Comparison of ENCODE assay signal across 7 mouse cellular contexts in the genomic region with DNA sequence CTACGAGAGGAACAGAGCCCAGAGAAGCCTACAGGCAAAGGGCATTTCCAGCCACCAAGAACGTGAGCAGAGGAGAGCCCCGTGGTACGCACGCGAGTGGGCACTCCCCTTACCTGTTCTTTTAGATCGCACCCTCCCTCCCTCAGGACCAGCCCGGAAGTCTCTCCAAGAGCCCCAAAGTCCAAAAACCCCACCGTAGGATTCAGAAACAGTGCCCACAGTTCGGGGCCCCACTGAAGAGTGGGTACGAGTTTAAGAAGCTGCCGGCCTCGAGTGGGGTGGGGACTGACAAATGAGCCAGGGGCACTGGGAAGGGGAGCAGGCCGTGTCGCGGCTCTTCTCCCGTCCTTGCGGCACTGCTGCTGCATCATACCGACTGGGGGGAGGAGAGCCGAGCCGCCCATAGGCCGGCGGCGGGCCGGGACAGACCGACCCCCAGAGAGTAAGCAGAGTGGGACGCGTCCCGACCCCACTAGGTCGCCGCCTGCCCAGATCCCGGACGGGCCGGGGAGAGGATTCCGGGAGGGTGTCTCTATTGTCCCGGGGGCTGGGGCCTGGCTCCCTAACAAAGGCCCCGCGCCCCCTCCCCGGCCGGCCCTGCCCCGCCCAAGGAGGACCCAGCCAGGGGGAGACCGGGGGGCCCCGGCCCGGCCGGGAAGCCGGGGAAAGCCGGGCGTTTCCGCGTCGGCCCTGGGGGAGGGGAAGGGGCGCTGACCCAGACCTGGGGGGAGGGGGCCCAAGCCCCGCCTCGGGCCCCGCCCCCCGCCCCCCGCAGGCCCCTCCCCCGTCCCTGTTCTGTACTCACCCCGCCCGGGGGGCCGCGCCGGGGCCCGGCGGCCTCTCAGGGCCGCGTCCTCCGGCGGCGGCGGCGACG. TPM values are rescaled to one million over a fixed set of nuclear protein-coding genes. Genes with fewer than 3 reads are reported as not detected.
DNase-seq lines count a peak whose midpoint lies in the region; ATAC-seq lines count a peak whose summit lies in the region.

No protein-coding gene starts in this region.

- peak overlapping the region; percentile 87 for H3K4me2 ChIP-seq in embryonic facial prominence, embryonic 11.5 days (ENCODE audit: low read depth, low read length)
- peak overlapping the region; percentile 94 for H3K4me2 ChIP-seq in limb, embryonic 13.5 days (replicated peaks)
- peak overlapping the region; percentile 91 for H3K4me2 ChIP-seq in midbrain, embryonic 14.5 days (ENCODE audit: low read length)

- H3K9me3 ChIP-seq in embryonic facial prominence, embryonic 11.5 days (replicated peaks; ENCODE audit: control insufficient read depth, low read length): no peaks in the 10 kb centered on the region
- H3K9me3 ChIP-seq in limb, embryonic 13.5 days: no peaks in the 10 kb centered on the region
- H3K9me3 ChIP-seq in midbrain, embryonic 14.5 days (ENCODE audit: control insufficient read depth, low read length): 0 out of 2 replicates have a peak, but pooled peaks cover 7% of the 10 kb centered on the region

- H3K4me3 ChIP-seq in embryonic facial prominence, embryonic 11.5 days (ENCODE audit: low read depth, low read length): peak overlapping the region; percentile 96
- peak overlapping the region; percentile 89 for H3K4me3 ChIP-seq in limb, embryonic 13.5 days
- H3K4me3 ChIP-seq in midbrain, embryonic 14.5 days (replicated peaks; ENCODE audit: low read depth, low read length): peak overlapping the region; percentile 82

- under 1% methylated on average over 40 of the region's 73 CpGs for WGBS in embryonic facial prominence, embryonic 11.5 days
- WGBS in limb, embryonic 13.5 days: under 1% methylated on average over 39 of the region's 73 CpGs
- WGBS in midbrain, embryonic 14.5 days: under 1% methylated on average over 56 of the region's 73 CpGs

- intact Hi-C loops in heart, postnatal 10 days (cut with DNase I): no loop called here

- peak; percentile 56 for ATAC-seq in embryonic facial prominence, embryonic 11.5 days (replicated peaks; ENCODE audit: insufficient number of reproducible peaks, low FRiP score, low TSS enrichment, low read depth)
- ATAC-seq in limb, embryonic 13.5 days (ENCODE audit: low FRiP score, low read depth): peak; percentile 21
- ATAC-seq in midbrain, embryonic 14.5 days (ENCODE audit: low FRiP score, low TSS enrichment): peak; percentile 48

- peak; percentile 77 for DNase-seq in CD4-positive helper T cell, adult 2 months (ENCODE audit: low read depth, low spot score)
- DNase-seq in Muller cell, postnatal 12 days (ENCODE audit: inconsistent ontology term): peak; percentile 82
- peak; percentile 82 for DNase-seq in embryonic facial prominence, embryonic 11.5 days (ENCODE audit: low spot score)
- peak; percentile 64 to 68 for DNase-seq in heart, postnatal 10 days
- DNase-seq in midbrain, embryonic 14.5 days: peak; percentile 85
- peak; percentile 71 for DNase-seq in thymus, postnatal 0 days (ENCODE audit: low spot score)

- H3K27ac ChIP-seq in embryonic facial prominence, embryonic 11.5 days (replicated peaks; ENCODE audit: low read depth, low read length): peak overlapping the region; percentile 99
- peak overlapping the region; percentile 99 for H3K27ac ChIP-seq in limb, embryonic 13.5 days
- H3K27ac ChIP-seq in midbrain, embryonic 14.5 days (replicated peaks; ENCODE audit: low read depth, low read length): peak overlapping the region; percentile 98

- H3K9ac ChIP-seq in embryonic facial prominence, embryonic 11.5 days (replicated peaks; ENCODE audit: low read length): peak overlapping the region; percentile 89
- peak overlapping the region; percentile 95 for H3K9ac ChIP-seq in limb, embryonic 13.5 days
- peak overlapping the region; percentile 95 for H3K9ac ChIP-seq in midbrain, embryonic 14.5 days (replicated peaks; ENCODE audit: low read length)

- no peaks in the 10 kb centered on the region for H3K27me3 ChIP-seq in embryonic facial prominence, embryonic 11.5 days (ENCODE audit: control insufficient read depth, insufficient read depth, low read length)
- no peaks in the 10 kb centered on the region for H3K27me3 ChIP-seq in limb, embryonic 13.5 days
- no peaks in the 10 kb centered on the region for H3K27me3 ChIP-seq in midbrain, embryonic 14.5 days (ENCODE audit: control insufficient read depth, insufficient read depth, low read length)

- H3K36me3 ChIP-seq in embryonic facial prominence, embryonic 11.5 days (replicated peaks; ENCODE audit: control insufficient read depth, insufficient read depth, low read depth, low read length): peaks cover 7% of the 10 kb centered on the region
- peaks cover 39% of the 10 kb centered on the region for H3K36me3 ChIP-seq in limb, embryonic 13.5 days
- peaks cover 35% of the 10 kb centered on the region for H3K36me3 ChIP-seq in midbrain, embryonic 14.5 days (ENCODE audit: control insufficient read depth, insufficient read depth, low read length)

- H3K4me1 ChIP-seq in embryonic facial prominence, embryonic 11.5 days (ENCODE audit: control insufficient read depth, insufficient read depth, low read length): peaks cover 6% of the 10 kb centered on the region; the same call in 1 of the 2 replicates
- H3K4me1 ChIP-seq in limb, embryonic 13.5 days: peaks cover 28% of the 10 kb centered on the region
- peaks cover 13% of the 10 kb centered on the region for H3K4me1 ChIP-seq in midbrain, embryonic 14.5 days (ENCODE audit: control insufficient read depth, insufficient read depth, low read length)

RNA-seq across cellular contexts. Expression of gene Atxn7l3, which starts 0.6 kb away (rescaled TPM):
- polyA plus RNA-seq in embryonic facial prominence, embryonic 11.5 days (2014; fragmentation: Nextera tagmentation; extraction: Ambion mirVana): 15.1 and 17.3 TPM in 2 replicates
- total RNA-seq in heart, postnatal 10 days (2021): 10 to 100 TPM; 34.1 to 38.3 TPM
- 20.7 and 21.4 TPM in 2 replicates for polyA plus RNA-seq in limb, embryonic 13.5 days (2015; fragmentation: Nextera tagmentation; extraction: Ambion mirVana)
- polyA plus RNA-seq in midbrain, embryonic 14.5 days (2014; fragmentation: Nextera tagmentation; extraction: Ambion mirVana): 38.5 and 42.4 TPM in 2 replicates
- 13.1 and 15.4 TPM in 2 replicates for polyA plus RNA-seq in thymus, postnatal 0 days (2015; fragmentation: Nextera tagmentation; extraction: Ambion mirVana)

RNA-seq across cellular contexts. Expression of gene Tmub2, which starts 11.1 kb away (rescaled TPM):
- polyA plus RNA-seq in embryonic facial prominence, embryonic 11.5 days (2014; fragmentation: Nextera tagmentation; extraction: Ambion mirVana): 40.9 and 50.1 TPM in 2 replicates
- 10 to 100 TPM; 29.0 to 31.1 TPM for total RNA-seq in heart, postnatal 10 days (2021)
- 52.8 and 57.3 TPM in 2 replicates for polyA plus RNA-seq in limb, embryonic 13.5 days (2015; fragmentation: Nextera tagmentation; extraction: Ambion mirVana)
- polyA plus RNA-seq in midbrain, embryonic 14.5 days (2014; fragmentation: Nextera tagmentation; extraction: Ambion mirVana): 76.4 and 78.4 TPM in 2 replicates
- 41.1 and 45.1 TPM in 2 replicates for polyA plus RNA-seq in thymus, postnatal 0 days (2015; fragmentation: Nextera tagmentation; extraction: Ambion mirVana)

RNA-seq across cellular contexts. Expression of gene Ubtf, which starts 23.7 kb away (rescaled TPM):
- polyA plus RNA-seq in embryonic facial prominence, embryonic 11.5 days (2014; fragmentation: Nextera tagmentation; extraction: Ambion mirVana): 81.0 and 84.5 TPM in 2 replicates
- total RNA-seq in heart, postnatal 10 days (2021): 10 to 100 TPM; 78.3 to 80.9 TPM
- polyA plus RNA-seq in limb, embryonic 13.5 days (2015; fragmentation: Nextera tagmentation; extraction: Ambion mirVana): 83.9 and 85.9 TPM in 2 replicates
- polyA plus RNA-seq in midbrain, embryonic 14.5 days (2014; fragmentation: Nextera tagmentation; extraction: Ambion mirVana): 77.6 and 84.4 TPM in 2 replicates
- 95.2 and 96.8 TPM in 2 replicates for polyA plus RNA-seq in thymus, postnatal 0 days (2015; fragmentation: Nextera tagmentation; extraction: Ambion mirVana)

RNA-seq across cellular contexts. Expression of gene Asb16, which starts 27.3 kb away (rescaled TPM):
- polyA plus RNA-seq in embryonic facial prominence, embryonic 11.5 days (2014; fragmentation: Nextera tagmentation; extraction: Ambion mirVana): 0.11 TPM in 1 of 2 replicates, not detected in the other
- under 1 TPM; 0.52 to 0.69 TPM for total RNA-seq in heart, postnatal 10 days (2021)
- 0.22 TPM in 2 replicates for polyA plus RNA-seq in limb, embryonic 13.5 days (2015; fragmentation: Nextera tagmentation; extraction: Ambion mirVana)
- 0.12 TPM in 1 of 2 replicates, not detected in the other for polyA plus RNA-seq in midbrain, embryonic 14.5 days (2014; fragmentation: Nextera tagmentation; extraction: Ambion mirVana)
- 0.07 TPM in 1 of 2 replicates, not detected in the other for polyA plus RNA-seq in thymus, postnatal 0 days (2015; fragmentation: Nextera tagmentation; extraction: Ambion mirVana)

RNA-seq across cellular contexts. Expression of gene BC030867, which starts 47.2 kb away (rescaled TPM):
- polyA plus RNA-seq in embryonic facial prominence, embryonic 11.5 days (2014; fragmentation: Nextera tagmentation; extraction: Ambion mirVana): 20.8 and 20.9 TPM in 2 replicates
- total RNA-seq in heart, postnatal 10 days (2021): 1 to 10 TPM; 1.7 to 1.8 TPM
- 15.8 and 16.1 TPM in 2 replicates for polyA plus RNA-seq in limb, embryonic 13.5 days (2015; fragmentation: Nextera tagmentation; extraction: Ambion mirVana)
- 2.6 and 3.0 TPM in 2 replicates for polyA plus RNA-seq in midbrain, embryonic 14.5 days (2014; fragmentation: Nextera tagmentation; extraction: Ambion mirVana)
- polyA plus RNA-seq in thymus, postnatal 0 days (2015; fragmentation: Nextera tagmentation; extraction: Ambion mirVana): 8.6 and 11.4 TPM in 2 replicates

Comparison
In these comparisons a context has a peak if more than half of its experiments do, and no peak if none do; other contexts are left out.
1. Peak in every context shown above with its lines: DNase-seq, ATAC-seq, H3K4me3 ChIP-seq and H3K27ac ChIP-seq.